Mouse (Mus musculus) left cerebral cortex, adult 8-10 months (tissue): ENCODE data around the gene Gsn. TPM values are rescaled to one million over a fixed set of nuclear protein-coding genes. Genes with fewer than 3 reads are reported as not detected.
A peak's percentile ranks its signal among the peaks of the same experiment; 100 is the strongest.

Source experiments
- DNase-seq, 2 experiments: peaks; one replicate each; pipeline ENCODE4 v3.0.0; 2022; ENCODE audit warnings: low spot score in 2 of 2
- total RNA-seq, 4 experiments: library from RNA; stranded (reverse); gene quantifications; 2 replicates each; pipeline ENCODE4 v1.2.4; 2022

The Gsn gene
- total RNA-seq = 10 to 100 TPM; 49.8 to 64.6 (median 59.3) TPM

- DNase-seq = no peak
Measured at GRCm38 (mm10) chr2:35255885-35256833, at the start of gene Gsn. Gene Gsn, plus strand, starts transcription at chr2:35256380.

GRCm38 (mm10) chr2:35206761-35207160, 49.4 kb upstream of the Gsn start:
- no peak for DNase-seq

DNA sequence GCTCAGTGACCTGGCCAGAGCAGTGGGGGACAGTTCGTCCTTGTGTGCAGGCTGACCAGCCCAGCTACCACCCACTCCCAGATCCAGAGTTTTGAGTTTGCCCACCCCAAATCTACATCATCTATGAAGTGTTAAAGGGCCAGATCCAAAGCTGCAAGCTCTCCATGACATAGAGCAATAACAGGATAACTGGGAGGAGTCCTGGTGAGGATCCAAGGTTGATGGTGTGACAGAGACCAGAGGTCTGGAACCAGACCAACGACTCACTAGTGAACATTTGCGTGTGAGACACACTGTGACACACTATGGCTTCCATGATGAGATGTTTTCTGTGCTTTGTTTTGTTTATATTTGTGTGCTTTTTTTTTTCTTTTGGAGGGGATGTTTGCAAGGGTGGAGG, 48.1 kb upstream of the Gsn start:
- no peak for DNase-seq

DNA sequence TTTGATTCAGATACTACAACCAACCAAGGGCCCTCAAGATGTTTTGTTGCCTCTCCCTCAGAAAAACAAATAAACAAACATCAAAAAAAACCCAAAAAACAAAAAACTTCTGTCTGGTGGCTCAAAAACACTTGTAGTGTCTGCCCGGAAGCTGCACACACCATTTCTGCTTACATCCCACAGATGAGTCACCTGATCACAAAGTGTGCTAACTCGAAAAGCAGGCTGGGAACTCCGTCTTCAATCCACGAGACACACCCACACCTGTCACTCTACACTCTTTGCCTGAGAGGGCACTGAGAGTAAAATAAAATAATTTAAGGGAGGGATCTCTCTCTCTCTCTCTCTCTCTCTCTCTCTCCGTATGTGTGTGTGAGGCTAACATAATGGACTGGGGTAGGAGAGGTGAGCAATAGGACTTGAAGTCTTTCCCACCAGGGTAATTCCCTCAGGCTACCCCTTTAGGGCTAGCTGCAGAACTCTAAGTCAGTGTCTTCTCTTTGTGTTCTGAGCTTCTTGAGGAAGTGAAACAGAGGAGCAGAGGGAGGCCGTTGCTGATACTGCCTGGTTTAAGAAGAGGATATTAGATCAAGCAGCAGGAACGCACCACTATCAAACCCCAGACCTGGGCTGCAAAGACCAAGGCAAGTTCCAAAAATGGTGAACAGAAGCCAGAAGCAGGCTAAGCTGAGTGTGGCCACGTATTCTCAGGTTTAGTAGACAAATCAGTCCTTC, 47.1 kb upstream of the Gsn start:
- DNase-seq = no peak

DNA sequence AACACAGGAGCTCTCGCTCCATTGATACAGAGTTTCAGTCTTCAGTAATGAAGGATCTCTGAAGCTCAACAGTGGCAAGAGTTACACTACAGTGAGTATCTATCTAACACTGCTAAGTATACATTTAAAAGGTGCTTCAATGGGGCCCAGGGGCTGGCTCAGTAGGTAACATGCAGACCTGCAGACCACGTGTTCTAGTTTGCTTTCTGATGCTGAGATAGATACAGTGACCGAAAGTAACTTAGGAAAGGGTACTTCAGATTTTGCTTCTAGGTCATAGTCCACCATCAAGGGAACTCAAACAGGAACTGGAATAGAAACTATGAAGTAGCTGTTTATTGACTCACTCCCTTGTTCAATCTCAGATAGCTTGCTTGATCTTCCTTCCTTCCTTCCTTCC, 44.5 kb upstream of the Gsn start:
- DNase-seq = no peak

DNA sequence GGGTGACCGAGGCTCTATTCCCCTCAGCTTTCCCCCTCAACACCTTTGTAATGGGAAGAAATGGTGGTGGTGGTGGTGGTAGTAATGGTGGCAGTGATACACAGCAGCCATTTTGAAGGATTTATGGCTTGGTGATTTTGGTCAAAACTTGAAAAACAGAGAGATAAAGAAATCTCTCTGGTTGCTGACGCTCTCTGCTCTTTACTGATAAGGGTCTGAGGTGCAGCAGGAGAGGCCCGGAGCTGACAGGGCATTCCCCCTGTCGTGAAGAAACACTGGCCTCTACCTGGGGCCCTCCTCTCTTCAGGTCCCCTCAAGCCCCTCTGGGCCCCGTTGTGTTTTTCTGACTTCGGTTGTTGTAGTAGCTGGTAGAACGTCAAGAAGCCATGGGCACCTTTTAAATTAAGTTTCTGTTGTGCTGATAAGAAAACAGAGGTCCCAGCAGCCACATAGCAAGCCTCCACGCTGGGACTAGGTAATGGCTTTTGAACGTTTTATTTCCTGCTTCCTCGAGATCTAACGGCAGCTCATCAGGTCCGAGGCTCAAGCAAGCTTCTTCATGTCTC, 42.8 kb upstream of the Gsn start:
- no peak for DNase-seq

DNA sequence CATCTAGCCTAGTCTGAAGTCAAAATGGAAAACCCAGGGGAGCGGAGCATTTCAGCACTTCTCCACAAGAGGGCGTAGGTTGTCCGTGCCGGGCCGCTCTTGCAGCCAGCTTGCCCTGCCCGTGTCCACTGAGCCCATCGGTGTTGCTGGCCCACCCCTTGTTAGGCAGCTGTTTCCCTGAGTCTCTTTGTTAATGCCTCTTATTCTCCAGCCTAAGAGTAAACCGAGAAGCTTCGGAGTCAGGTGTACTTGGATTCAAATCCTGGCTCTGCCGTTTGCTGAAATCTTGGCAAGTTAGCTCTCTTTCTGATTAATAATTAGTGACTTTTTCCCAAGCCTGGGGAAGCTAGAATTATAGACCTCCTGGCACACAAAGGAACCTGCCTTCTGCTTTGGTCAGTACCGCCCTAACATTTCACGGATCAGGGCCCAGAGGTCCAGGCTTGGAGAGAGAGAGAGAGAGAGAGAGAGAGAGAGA, 41.3 kb upstream of the Gsn start:
- peak; percentile 65 to 82 for DNase-seq

- peak in 1 of 2 experiments; percentile 13 for DNase-seq
Measured at GRCm38 (mm10) chr2:35215363-35215762, 40.8 kb upstream of the Gsn start.

DNA sequence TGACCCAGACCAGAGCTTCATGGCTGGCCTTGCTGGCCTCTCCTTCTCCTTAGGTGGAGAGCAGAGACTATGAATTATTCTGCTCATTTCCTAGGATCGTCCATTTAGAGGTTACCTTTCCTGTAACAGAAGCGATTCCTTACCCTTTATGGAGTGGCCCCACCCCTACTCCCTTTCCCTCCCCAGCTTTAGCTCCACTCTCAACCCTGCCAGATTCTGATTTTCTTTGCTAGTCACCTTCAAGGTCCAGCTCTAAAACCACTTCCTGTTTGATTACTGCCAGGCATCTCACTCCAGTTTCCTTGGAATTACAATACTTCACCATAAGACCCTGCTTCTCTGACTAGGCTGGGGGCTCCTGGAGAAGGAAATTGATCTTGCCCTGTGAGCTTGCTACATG, 39.5 kb upstream of the Gsn start:
- no peak for DNase-seq

DNA sequence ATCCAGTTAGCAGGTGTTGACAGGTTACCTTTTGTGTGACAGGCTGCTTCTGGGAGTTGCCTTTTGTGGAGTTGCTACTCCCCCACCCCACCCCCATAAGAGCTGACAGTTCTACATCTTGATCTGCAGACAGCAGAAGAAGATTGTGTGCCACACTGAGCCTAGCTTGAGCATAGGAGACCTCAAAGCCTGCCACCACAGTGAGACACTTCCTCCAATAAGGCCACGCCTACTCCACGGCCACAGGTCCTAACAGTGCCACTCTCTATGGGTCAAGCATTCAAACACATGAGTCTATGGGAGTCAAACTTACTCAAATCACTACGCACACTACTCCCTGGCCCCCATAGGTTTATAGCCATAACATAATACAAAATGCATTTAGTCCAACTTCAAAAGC, 37.4 kb upstream of the Gsn start:
- DNase-seq = no peak

DNA sequence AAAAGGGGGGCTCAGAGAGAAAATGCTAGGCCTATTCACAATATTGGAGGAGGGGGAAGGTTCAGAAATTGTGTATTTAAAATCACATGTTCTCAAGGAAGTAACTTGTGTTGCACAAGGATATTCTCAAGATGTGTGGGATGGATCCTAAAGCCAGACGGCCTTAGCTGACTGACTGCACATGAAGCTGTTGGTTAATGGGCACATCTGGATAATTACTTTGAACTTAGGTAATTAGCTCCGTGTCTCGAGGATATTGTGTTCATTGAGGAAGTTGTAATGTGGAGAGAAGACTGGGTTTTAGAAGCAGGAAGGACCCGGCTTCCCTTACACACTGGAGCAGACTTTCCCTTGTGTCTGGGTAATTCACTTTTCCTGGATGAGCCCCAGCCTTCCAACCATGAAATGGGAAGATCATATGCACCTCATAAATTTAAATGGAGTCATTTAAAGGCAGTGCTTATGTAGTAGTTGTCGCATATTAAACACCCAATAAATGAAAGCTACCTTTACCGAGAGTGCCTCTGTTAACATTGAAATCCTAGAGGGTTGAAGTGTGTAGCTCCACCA, 33.3 kb upstream of the Gsn start:
- no peak for DNase-seq

- no peak for DNase-seq
Measured at GRCm38 (mm10) chr2:35224285-35224684, 31.9 kb upstream of the Gsn start.

DNA sequence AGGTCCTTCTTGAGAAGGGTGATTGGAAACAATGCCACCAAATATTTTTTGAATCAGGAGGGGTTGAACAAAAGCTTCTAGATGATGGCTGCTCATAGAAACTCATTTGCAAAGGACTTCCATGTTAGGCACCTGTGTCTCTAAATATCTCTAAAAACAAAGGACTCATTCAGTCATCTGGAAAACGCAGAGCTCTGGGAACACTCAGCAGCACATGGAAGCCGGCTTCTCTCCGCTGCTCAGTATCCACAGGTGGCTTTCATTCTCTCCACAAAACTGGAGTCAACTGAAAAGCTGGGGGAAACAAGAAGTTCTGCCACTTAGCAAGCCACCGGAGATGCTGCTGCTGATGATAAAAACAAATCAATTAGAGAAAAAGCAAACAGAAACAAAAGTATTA, 28.0 kb upstream of the Gsn start:
- DNase-seq = no peak

DNA sequence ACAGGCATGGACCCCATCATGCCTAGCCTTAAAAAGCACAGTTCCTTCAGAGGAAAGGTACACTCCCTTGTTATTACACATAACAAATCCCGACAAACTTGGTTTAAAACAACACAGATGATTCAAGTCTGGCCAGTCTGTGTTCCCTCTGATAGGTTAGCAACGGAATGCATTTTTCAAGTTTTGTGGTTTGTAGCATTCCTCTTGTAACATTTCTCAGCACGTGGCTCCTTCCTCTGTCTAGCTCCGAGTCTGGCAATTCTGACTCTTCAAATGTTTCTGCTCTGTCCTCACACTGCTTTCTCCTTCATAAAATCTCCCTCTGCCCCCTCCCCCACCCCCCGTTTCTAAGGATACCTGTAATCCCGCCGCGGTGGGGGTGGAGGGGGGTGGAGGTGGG, 26.0 kb upstream of the Gsn start:
- DNase-seq = no peak

DNA sequence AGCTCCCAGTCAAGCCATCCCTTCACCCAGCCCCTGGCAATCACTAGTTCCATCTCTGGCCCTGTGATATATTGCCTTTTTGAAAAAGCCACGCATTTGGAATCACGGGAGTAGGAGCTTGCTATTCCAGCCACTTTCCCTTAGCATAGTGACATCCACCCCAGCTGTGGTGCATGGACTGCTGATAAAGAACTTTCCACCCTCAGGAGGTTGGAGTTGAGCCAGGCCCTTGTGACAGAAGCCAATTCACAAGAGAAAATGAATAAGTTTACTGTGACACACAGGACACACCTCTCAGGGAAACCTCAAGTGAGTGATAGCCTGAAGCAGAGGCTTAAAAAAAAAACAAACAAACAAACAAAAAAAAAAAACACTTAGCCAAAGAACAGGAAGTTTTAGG, 24.3 kb upstream of the Gsn start:
- DNase-seq = no peak

DNA sequence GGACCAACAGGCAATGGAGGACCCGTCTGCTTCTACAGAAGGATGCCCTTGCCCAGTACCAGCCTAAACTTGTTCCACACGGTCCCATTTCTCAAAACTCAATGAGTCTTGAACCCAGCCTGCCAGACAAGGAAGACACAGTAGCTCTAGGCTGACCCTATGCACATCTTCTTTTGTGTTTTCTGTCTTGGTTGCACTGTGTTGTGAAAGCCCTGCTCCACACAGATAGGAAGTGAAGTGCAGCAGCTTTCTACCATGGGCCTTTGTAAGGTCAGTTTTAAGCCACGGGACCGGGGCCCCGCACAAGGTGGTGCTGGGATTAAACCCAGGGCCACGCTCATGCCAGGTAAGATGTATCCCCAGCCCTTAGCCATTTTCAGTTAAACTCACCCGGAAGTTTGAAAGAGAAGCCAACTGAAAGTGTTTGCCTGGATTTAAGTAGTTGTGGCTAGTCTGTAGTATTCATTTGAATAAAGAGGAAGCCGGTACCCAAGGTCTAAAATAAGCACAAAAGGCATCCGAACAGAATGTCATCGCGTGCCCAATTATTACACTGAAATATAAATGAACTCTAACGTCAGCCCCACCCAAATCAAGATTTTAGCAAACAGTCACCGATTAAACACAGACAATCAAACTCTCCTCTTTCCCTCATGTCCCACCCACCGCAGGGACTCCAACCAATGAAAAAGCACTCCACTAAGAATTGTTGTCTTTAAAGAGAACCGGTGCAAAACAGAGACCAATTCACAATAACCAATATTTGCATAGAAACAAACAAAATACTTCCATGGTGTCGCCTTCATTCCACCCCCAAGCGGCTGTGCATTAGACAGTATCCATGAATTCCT, 23.4 kb upstream of the Gsn start:
- DNase-seq = no peak

- DNase-seq = no peak
Measured at GRCm38 (mm10) chr2:35233898-35234297, 22.3 kb upstream of the Gsn start.

DNA sequence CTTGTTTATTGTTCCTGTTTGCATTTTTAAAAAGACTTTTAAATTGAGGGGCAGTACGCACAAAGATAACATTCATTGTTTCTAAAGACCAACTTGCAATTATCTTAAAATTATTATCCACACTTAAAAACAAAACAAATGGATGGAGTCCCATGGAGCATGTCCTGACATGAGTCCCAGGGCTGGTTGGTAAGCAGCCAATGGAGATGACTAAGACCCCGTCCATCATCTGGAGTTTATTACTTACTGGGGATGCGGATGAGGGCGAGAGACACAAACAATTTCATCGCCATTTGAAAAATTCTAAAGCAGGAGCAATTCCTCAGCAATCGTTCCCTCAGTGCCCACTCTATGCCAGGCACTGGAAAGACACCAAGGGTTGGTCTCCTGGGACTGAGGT, 21.2 kb upstream of the Gsn start:
- no peak for DNase-seq

GRCm38 (mm10) chr2:35244241-35244640, 11.9 kb upstream of the Gsn start:
- no peak for DNase-seq

DNA sequence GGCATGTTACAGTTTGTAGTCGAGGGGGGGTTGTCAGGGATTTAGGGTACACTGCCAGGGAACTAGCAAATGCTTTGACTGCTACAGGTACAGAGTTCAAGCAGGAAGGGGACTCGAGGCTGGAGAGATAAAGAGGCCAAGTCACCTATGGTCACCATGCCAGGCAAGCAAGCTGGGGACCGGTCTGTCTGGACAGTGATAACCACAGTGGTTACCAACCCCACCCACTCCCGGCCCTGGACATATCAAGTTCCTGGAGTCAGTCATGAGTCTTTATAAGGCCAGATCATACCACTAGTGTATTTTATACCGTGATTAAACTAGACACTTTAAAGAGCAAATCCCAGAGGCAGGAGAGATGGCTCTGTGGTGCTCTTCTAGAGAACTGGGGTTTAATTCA, 8.4 kb upstream of the Gsn start:
- no peak for DNase-seq

DNA sequence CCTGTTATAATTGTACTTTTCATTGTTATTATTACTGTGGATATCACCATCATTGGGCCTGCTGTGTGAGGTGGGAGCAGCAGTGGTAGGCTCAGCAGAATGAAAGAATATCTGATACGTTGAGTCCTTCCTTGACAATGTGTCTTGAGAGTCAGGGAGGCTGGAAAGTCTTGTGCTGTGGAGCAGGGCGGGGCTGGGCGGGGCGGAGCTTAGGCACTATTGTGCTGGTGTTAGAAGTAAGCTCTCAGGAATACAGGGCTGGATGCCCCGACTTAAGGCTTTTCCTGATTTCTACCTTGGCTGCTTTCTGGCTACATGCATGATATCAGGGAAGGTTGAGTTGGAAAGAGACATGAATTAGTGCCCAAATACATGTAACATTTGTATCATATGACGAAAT, 3.4 kb upstream of the Gsn start:
- DNase-seq = no peak
